Mouse (Mus musculus) CD4-positive, CD25-positive, alpha-beta regulatory T cell, adult 2 months (primary cell): Measurements from ENCODE around the gene Ptrh1.

ENCODE experiments used
- DNase-seq: peaks from one replicate; pipeline ENCODE4 v3.0.0-alpha.2; 2012; ENCODE audit warnings: low read depth, low spot score

The Ptrh1 gene

GRCm38 (mm10) chr2:32775359-32776074 lies at the start of gene Ptrh1, which contains the start of gene Ttc16:
Gene Ptrh1, plus strand, starts transcription at chr2:32775786.
Gene Ttc16, minus strand, starts transcription at chr2:32775633.
- peak; percentile 97 for DNase-seq

GRCm38 (mm10) chr2:32727435-32727834 lies 48.2 kb upstream of the Ptrh1 start:
- DNase-seq: peak; percentile 74

DNA sequence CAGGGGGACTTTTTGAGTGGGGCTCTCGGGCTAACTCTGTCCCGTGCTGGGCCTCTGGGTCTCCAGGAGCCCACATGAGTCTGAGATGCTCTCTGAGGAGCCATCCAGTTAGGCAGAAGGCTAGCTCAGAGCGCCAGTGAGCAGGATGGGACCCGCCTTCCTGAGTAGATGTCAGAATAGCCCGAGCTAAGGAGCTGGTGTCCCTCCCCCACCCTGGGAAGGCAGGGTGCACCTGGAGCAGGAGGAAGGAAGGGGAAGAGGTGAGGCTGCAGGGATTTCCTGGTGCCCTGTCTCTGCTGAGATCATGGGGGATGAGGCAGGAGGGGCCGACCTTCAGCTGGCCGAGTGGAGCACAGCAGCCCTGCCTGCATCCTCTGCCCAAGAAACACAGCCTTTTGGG lies 47.1 kb upstream of the Ptrh1 start:
- DNase-seq: no peak

DNA sequence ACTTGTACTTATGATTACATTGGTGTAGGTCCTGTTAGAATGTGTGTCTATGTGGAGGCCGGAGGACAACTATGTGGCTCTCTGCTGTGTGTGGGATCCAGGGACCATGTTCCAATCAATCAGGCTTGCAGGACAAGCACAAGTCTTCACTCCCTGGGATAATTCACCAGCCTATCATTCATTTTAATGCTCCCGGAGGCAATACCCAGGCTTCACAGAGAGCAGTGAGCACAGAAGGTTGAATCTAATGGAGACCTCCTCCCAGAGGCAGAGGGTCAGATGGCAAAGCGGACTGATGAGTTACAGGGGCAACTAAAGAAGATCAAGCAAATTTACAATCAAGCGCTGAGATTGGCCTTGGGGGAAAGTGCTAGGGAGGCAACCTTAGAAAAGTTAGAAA lies 46.0 kb upstream of the Ptrh1 start:
- no peak for DNase-seq

DNA sequence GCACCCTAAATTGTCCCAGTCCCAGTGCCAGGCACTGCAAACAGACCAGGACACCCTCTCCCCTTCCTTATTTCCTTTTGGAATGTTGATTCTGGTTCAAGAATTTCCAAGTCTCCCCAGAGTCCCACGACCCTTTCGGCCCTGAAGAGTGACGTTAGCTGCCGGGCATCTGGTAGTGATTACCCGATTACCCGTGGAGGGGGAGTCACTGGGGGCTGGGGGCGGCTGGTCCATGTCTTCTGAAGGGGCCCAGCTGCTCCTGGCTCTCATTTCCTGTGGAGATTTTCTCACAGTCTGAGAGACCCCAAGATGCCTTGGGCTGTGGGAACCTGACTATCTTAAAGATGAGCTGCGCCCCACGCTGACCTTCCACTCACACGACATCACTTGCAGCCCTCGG lies 44.7 kb upstream of the Ptrh1 start:
- DNase-seq: no peak

GRCm38 (mm10) chr2:32731911-32732310 lies 43.7 kb upstream of the Ptrh1 start:
- no peak for DNase-seq

DNA sequence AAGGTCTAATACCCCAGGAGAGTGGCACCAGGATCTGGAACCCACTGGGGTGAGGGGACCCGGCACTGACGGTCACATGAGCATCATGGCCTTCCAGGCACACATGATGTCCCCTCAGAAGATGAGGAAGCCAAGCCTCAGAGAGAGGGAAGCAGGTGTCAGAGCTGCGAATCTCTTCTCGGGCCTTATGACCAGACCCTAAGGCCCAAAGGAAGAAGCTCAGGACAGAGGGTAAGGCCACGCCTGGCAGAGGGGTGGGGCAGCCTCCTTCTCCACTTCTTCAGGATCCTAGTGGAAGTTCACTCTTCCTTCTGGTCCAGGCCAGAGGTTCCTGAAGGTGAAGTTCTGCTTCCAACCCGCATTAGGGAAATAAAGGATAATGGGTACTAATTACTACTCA lies 42.9 kb upstream of the Ptrh1 start:
- no peak for DNase-seq

GRCm38 (mm10) chr2:32734480-32734879 lies 41.1 kb upstream of the Ptrh1 start:
- no peak for DNase-seq

- no peak for DNase-seq
Observed at GRCm38 (mm10) chr2:32734933-32735332, 40.7 kb upstream of the Ptrh1 start.

DNA sequence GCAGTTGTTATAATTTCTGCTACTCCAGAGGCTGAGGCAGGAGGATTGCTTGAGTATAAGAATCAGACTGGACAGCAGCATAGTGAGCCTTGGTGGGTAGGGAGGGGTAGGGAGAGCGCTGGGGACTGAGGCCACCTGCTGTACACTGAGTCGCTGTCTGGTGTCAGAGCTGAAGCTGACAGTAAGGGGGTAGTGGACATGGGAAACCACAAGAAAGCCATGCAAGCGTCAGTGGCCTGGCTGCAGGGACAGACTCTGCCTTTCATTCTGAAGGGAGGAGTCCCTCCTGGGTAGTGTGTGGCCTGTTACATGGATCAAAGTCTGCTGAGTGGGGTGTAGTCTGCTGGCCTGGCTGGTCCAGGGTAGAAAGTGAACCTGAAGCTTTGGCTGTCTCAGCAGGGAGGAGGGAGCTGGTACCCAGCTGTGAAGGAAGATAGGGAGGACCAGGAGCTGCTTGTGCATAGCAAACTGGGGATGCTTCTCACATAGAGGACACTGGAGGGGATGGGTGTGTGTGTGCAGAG lies 39.2 kb upstream of the Ptrh1 start:
- DNase-seq: no peak

DNA sequence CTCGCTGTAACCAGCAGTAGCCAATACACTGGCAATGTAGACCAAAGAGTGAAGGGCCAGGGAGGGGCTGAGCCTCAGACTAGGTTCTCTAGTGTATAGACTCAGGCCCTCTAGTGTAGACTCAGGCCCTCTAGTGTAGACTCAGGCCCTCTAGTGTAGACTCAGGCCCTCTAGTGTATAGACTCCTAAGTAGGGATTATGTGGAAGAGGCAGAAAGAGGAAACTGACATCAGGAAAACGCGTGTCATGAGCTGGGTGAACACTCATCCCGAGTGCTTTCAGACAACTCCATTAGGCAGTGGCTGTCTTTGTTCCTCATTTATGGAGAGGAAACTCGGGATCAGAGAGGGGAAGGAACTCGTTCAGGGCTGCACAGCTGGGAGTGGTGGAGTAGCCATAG lies 38.6 kb upstream of the Ptrh1 start:
- no peak for DNase-seq

DNA sequence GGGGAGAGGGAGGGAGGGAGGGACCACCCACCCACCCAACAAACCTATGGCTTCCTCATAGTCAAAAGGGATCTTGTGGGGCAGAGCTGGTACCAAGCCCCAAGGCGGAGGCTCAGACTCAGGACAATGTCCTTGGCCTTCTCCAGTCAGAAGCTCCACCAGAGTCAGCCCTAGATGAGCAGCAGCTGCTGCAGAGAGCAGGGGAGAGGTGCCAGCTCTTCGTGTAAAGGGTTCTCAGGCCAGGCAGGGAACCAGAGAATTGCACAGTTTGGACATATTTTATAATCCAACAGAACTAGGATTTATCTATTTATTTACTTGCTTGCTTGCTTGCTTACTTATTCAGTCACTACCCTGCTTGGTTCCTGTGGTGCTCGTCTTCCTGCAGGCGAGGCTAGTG lies 36.3 kb upstream of the Ptrh1 start:
- no peak for DNase-seq

DNA sequence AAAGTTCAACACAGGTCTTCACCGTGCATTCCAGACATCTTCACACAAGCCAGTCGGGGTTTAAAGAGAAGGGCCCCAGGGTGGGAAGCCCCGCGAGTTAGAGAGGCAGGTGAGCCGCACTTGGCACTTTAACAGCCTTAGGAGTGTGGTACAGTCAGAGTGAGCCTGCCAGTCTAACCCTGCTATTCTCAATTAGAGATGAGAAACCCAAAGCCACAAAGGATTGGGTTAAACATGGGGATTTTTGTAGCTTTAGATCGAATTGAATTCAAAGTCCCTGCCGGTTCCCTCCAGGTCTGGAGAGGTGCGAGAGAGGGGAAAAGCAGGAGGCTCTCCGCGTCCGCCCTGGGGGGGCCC lies 34.7 kb upstream of the Ptrh1 start, which contains the start of gene 6330409D20Rik:
Gene 6330409D20Rik (minus strand): TSS at position 101 of the 357 bp plus-strand sequence.
- no peak for DNase-seq

DNA sequence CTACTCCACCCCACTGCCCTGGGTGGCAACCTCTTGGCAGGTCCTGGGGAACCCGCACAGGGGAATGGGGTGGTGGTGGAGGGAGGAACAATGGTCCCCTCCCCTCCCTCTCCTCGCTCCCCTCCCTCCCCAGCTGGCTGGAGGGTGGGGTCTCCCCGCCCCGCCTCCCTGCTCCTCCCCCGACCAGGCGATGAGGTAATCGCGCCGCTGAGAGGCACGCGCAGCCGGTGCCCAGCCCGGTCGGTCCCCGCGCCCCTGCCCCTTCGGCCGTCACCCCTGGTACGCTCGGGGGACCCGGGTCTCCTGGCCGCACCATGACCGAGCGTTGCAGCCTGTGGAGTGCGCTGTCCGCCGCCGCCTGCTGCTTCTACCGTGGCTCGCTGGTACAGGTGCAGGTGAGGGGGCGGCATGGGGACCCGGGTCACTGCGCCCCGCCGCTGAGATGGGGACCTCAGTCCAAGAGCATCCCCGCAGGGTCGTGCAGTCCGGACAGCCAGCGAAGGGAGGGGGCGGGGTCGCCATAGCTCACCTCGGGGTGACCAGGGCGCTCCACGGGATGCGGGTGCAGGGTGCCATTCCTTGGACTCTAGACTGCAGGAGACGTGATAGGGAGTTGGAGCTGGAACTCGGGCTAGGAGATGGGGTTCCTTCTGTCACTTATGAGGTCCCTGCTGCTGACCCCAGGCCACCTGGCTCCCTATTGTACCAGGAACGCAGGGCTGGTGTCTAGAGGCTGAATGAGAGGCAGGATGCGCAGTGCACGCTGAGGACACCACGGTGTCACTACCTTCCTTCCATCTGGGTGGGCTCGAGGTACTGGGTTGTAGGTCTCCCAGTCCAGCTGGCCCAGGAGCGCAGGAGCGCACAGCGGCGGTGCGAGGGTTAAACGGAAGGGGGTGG lies 34.1 kb upstream of the Ptrh1 start:
- no peak for DNase-seq

- no peak for DNase-seq
Observed at GRCm38 (mm10) chr2:32742173-32742531, 33.4 kb upstream of the Ptrh1 start.

GRCm38 (mm10) chr2:32744272-32744982 lies 31.2 kb upstream of the Ptrh1 start:
- no peak for DNase-seq

DNA sequence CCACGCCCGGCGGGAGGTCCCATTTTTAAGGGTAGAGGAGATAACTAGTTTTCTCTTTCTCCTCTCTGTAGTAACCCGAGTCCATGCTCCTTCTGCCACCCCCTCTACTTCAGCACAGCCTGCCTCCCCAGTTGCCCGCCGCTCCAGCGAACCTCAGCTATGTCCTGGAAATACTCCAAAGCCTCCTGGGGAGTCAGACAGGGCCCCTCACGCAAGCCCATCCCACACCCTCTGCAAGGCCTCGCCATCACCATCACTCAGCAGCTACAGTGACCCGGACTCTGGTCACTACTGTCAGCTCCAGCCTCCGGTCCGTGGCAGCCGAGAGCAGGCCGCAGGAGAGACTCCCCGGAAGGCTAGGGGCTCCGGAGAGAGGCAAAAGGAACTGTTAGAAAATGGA lies 26.5 kb upstream of the Ptrh1 start:
- no peak for DNase-seq

DNA sequence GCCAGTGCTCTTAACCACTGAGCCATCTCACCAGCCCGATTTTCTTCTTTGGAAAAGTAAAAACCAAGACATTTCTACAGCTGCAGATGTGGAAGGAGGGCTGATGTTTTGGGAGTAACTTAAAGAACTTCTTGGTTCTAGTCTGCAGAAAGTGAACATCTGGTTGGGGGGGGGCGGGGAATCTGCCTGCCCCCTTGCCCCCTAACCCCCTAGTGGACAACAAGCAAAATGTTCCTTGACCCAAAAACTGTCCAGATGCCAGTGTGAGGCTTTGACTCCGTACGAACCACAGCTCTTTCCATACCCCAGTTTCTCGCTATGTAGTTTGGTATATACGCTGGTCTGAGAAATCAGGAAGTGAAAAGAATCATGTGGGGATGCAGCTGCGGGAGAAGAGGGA lies 25.4 kb upstream of the Ptrh1 start:
- DNase-seq: no peak

GRCm38 (mm10) chr2:32750887-32751664 lies 24.5 kb upstream of the Ptrh1 start:
- no peak for DNase-seq

- no peak for DNase-seq
Observed at GRCm38 (mm10) chr2:32751665-32752033, 23.9 kb upstream of the Ptrh1 start.

DNA sequence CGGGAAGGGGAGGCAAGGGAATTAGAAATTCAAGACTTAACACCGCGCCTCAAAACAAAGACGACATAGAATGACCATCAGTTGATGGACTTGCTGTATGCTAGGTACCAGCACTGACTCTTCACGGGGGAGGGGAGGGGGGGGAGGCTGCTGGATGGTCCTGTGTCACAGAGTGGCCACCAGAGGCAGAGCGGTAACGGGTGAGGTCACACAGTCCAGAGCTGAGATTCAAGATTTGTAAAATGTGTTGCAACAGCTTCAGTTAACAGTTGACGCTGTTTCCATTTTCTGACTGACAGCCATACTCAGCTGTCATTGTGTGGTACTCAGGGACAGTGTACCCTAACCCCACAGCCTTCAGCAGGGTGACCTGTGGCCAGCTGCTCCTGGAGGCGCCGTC lies 23.4 kb upstream of the Ptrh1 start:
- no peak for DNase-seq
